Mouse (Mus musculus) urinary bladder, adult 2 months (tissue): ENCODE results near the gene Lonp1. TPM values are rescaled to one million over a fixed set of nuclear protein-coding genes. Genes with fewer than 3 reads are reported as not detected.
"Not testable (repeated sequence)": the region's sequence is repeated elsewhere in the genome, so short reads cannot be mapped to it uniquely, and the experiment has no call there.

ENCODE experiments used
- DNase-seq: peaks from one replicate; pipeline ENCODE4 v3.0.0; 2022; ENCODE audit warnings: low spot score
- polyA plus RNA-seq: library from polyadenylated mRNA; depleted of rRNA; stranded (reverse); fragments of >200 nt; gene quantifications from 2 replicates; pipeline ENCODE4 v1.2.3, GENCODE M21; 2012

Lonp1 gene
- polyA plus RNA-seq, 1 experiment, result 64.6 TPM

DNA sequence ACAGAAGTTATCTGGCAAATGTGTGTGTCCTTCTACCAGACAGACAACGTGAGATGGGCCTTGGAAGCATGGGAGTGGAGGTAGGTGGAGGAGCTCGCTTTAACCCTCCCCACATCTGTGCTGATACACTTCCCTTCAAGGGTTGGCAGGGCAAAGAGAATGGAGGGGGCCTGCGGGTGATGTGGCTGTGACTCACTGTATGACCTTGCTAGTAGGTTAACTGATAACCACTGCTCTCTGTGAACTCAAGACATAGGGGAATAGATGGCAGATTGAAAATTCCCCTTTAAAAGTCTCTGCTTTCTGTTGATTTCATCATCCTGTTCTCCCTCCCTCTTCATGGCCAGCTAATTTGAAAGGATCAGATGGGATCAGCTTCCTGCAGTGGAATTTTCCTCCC is 1.2 kb downstream of the Lonp1 start:
- no peak for DNase-seq

DNA sequence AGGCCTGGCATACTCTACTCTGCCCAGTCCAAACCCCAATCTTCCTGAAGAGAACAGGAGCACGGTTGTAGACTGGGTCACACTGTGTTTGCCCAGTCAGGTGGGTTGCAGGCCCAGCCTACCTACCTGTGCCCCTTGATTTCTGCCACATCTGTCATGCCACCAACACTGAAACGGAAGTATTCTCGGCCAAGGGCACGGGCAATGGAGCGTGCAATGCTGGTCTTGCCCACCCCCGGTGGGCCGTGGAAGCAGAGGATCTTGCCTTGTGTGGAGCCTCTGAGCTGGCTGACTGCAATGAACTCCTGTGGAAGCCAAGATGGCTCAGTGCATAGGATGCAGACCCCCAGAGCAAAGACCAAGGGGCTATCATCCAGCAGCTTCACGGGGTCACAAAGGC is 9.1 kb downstream of the Lonp1 start:
- DNase-seq, result no peak

- DNase-seq, result no peak
Measured at GRCm38 (mm10) chr17:56616725-56617124, 10.0 kb downstream of the Lonp1 start.

DNA sequence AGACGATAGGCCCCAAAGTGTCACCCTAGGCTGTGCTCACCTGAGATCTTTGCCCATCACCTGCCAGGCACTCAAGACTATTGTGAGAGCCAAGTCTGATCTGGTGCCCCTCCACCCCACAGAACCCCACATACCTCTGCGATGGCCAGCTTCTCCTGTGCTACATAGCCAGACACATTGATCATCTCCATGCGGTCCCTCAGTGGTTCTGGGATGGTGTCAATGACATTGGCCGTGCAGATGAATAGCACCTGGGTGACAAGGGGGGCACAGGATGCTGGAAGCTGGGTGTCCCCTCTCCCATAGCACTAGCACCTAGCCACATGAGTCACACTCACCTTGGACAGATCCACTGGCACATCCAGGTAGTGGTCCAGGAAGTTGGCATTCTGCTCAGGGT is 10.9 kb downstream of the Lonp1 start:
- no peak for DNase-seq

DNA sequence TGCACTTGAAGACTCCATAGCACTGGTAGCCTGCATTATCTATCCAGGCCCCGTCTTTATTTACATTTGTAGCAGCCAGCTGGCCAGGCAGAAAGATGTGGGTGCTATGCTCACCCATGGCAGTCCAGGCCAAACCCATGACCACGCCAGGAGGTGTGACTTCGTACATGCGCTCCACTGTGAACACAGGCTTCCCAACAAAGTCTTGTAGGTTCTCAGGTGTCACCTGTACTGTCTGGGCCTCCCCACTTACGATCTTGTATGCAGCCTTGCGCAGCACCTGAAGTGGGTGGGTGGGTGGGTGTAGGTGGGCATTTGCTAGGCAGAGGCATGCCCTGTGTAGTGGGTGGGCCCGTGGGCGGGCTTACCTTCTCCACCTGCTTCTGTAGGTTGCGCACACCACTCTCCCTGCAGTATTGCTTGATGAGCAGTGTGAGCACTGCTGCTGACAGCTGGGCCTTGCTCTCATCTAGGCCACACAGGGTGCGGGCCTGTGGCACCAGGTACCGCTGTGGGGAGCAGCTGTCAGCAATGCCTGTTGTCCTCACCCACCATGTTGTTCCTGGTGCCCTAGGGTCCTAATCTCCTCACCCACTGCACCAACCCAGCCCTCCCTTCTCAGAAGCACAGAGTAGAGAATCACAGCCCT is 11.4 kb downstream of the Lonp1 start:
- DNase-seq, result no peak

- DNase-seq, result no peak
Measured at GRCm38 (mm10) chr17:56614391-56615135, 12.1 kb downstream of the Lonp1 start.

- not testable (repeated sequence) for DNase-seq
Measured at GRCm38 (mm10) chr17:56613893-56614292, 12.8 kb downstream of the Lonp1 start.

DNA sequence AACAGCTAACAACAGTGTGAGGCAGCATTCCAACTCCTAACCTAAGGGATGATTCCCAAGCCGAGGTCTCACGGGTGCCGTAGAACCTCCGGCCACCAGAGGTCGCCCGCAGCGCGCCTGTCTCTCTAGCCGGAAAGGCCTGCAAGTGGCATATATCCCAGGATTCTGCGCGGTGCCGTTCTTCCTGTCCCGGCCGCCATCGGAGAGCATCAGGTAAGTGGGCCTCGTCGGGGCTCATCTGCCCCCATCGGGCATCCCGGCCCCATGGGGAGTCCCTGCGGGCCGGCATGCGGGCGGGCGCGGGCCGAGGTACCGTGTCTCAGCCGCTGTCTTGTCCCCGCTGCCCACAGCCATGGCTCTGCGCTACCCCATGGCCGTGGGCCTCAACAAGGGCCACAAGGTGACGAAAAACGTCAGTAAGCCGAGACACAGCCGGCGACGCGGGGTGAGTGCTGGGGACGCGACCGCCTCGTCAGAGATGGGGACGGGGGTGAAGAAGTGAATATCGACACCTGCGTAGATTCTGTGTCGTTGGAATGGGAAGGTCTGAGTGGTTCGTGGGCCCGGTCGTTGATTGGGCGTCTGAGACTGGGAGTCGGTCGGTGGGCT is 13.3 kb downstream of the Lonp1 start, which contains the start of gene Rpl36:
TSS of gene Rpl36 (plus strand) at position 181 of the 609 bp plus-strand sequence.
- peak; percentile 93 for DNase-seq

GRCm38 (mm10) chr17:56612565-56612939 is 14.1 kb downstream of the Lonp1 start:
- DNase-seq, result not testable (repeated sequence)

- DNase-seq, result no peak
Measured at GRCm38 (mm10) chr17:56611861-56612564, 14.7 kb downstream of the Lonp1 start.

- no peak for DNase-seq
Measured at GRCm38 (mm10) chr17:56611323-56611722, 15.4 kb downstream of the Lonp1 start.

DNA sequence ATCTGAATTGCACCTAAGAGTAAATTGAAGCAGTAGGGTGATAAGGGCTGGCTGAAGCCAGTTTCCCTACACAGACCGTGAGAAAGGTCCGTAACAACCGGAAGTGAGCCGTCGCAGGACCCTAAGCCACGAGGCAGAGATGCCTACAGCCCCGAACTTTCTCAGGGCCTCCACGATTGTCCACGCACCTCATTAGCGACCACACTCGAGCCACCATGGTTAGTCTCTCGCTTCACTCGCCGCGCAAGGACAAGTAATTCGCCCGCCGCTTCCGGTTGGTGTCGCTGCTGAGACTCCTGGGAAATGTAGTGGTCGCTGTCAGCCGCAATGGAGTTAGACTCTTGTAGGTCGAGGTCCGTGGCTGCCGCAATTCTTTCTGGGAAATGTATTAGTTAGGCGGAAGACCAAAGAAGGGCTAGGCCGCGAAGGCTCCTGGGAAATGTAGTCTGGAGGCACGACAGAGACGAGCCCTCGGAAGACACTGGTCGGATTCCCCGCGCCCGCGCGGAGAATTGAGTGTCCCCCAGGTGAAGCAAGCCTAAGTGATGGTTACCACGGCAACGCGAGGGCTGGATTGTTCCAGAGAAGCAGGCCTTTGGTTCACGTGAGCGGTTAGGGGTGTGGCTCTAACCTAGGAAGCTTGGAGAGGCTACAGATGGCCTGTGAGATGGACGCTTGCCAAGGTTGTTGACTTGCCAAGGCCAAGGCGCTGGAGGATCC is 17.1 kb downstream of the Lonp1 start, which contains the start of gene 2410015M20Rik:
TSS of gene 2410015M20Rik (minus strand) at position 320 of the 720 bp plus-strand sequence.
- DNase-seq, result peak; percentile 86

- no peak for DNase-seq
Measured at GRCm38 (mm10) chr17:56608699-56609098, 18.0 kb downstream of the Lonp1 start.

DNA sequence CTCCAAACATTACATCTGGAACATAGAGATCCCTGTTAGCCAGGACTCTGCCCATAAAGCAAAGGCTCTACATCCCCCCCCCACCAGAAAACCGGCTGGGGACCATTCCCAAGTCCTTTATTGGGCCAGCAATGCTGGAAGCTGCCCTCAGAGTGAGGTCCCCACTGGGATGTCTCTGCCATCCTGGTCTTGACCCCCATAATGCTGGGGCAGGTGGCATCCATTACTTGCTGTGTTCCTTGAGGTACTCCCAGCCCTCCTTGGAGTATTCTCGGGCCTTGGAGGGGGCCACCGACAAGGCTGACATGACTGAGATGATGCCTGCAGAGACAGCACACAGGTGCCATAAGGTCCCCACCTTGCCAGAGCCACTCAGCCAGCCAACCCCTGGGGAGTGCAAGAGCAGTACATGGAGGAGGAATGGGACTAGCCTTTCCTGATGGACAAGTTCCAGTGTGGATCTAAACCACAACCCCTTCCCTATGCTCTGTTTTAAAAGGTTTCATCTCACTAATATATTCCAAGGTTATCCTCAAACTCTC is 19.1 kb downstream of the Lonp1 start:
- no peak for DNase-seq

GRCm38 (mm10) chr17:56605431-56605830 is 21.3 kb downstream of the Lonp1 start:
- no peak for DNase-seq

GRCm38 (mm10) chr17:56604422-56604821 is 22.3 kb downstream of the Lonp1 start:
- DNase-seq, result no peak

DNA sequence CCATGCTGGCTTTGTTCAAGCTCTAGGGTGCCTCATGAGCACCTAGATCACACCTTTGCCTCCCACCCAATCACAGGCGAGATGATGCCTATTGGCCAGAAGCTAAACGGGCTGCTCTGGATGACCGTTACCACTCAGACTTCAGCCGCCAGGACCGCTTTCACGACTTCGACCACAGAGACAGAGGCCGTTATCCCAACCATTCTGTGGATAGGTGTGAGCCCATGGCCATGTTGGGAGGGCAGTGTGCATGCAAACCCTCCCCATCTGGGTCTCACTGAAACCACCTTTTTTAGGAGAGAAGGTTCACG is 22.7 kb downstream of the Lonp1 start:
- no peak for DNase-seq

DNA sequence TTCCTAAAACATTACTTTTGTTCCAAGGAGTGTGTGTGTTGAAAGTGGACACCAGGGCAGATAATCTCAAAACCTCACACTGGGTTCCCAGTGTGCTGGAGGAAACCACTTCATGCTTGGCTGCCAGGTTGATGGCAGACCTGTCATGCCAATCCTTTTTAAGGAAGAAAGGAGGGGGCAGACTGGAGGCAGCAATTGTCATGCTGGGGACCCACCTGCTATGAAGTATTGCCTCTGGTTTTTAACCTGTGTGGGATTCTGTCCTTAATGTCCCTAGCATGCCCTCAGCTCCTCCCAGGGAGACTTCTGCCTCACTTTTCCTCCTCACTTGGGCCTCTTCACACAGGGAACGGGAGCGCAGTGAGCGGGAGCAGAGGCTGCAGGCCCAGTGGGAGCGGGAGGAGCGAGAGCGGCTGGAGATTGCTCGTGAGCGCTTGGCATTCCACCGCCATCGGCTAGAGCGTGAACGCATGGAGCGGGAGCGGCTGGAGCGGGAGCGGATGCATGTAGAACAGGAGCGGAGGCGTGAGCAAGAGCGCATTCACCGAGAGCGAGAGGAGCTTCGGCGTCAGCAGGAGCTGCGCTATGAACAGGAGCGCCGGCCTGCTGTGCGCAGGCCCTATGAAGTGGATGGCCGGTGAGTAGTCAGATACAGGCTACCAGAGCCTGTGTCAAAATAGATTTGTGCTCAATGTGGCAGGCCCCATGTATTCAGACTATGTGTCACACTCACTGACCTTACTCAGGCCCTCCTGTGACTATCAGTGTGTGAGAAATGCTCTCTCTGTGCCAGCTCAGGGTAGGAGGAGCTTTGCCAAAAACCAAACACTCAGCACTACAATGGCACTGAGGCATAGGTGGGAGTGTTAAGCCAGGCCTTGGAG is 23.3 kb downstream of the Lonp1 start:
- no peak for DNase-seq

DNA sequence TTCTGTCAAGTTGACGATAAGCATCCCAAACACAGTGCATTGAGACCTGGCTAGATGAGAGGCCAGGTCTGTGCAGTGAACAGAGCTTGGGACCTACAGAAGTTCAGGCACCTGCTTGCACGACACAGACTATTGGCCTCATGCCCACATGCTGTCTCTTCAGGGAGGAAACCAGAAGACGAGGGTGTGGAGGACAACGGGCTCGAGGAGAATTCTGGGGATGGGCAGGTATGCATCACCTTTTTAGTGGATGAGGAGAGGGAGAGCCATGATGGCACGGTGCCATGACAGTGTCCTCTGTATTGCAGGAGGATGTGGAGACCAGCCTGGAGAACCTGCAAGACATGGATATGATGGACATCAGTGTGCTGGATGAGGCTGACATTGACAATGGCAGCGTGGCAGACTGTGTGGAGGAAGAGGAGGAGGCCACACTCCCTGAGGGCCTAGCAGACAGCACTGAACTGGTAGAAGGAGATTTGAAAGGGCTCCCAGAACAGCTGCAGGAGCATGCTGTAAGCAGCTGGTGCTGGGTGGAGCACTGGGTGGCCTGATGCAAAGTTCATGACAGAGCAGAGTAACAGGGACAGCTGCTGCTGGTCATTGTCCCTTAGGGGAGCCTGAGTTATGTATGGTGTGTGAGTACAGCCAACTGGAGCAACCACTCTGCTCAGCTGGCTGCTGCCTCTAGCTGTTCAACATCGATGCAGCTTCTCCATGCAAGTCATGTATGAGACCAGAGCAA is 33.0 kb downstream of the Lonp1 start:
- DNase-seq, result no peak

- no peak for DNase-seq
Measured at GRCm38 (mm10) chr17:56592553-56592952, 34.1 kb downstream of the Lonp1 start.
